Comparison of ENCODE assay signal across 9 mouse cellular contexts in genomic region chr3:68646387-68647130, GRCm38 (mm10). TPM values are rescaled to one million over a fixed set of nuclear protein-coding genes. Genes with fewer than 3 reads are reported as not detected.
DNase-seq lines count a peak whose midpoint lies in the region; ATAC-seq lines count a peak whose summit lies in the region.
"Had no signal": no experiment of that assay in that cellular context is flagged by ENCODE, and none has a peak within 500 bp of the region (broad histone marks: within the 10 kb centered on the region; RNA-seq: fewer than 3 reads in every experiment).

No protein-coding gene starts in this region.

- no peaks in the 10 kb centered on the region for H3K27me3 ChIP-seq in forebrain, embryonic 14.5 days (replicated peaks; ENCODE audit: control insufficient read depth, insufficient read depth, low read length)
- H3K27me3 ChIP-seq: embryonic facial prominence, embryonic 15.5 days had no signal

- 86% methylated on average over 6 of the region's 6 CpGs for WGBS in forebrain, embryonic 14.5 days

- no peak for ATAC-seq in forebrain, embryonic 14.5 days

- H3K9ac ChIP-seq in forebrain, embryonic 14.5 days (ENCODE audit: low read length), result no peak overlapping the region
- H3K9ac ChIP-seq: embryonic facial prominence, embryonic 15.5 days had no signal

- intact Hi-C loops in heart, postnatal 25 days (cut with DNase I), result loop anchor here (10.0 kb wide), 1 partner anchor 48 kb away; the partner anchor contains the start of gene Il12a

- no peaks in the 10 kb centered on the region for H3K9me3 ChIP-seq in forebrain, embryonic 14.5 days (replicated peaks; ENCODE audit: control insufficient read depth, low read length)
- H3K9me3 ChIP-seq: embryonic facial prominence, embryonic 15.5 days had no signal

- no peak overlapping the region for H3K4me2 ChIP-seq in forebrain, embryonic 14.5 days (ENCODE audit: low read length)
- H3K4me2 ChIP-seq: embryonic facial prominence, embryonic 15.5 days had no signal

- no peaks in the 10 kb centered on the region for H3K4me1 ChIP-seq in forebrain, embryonic 14.5 days (ENCODE audit: control insufficient read depth, insufficient read depth, low read length)
- H3K4me1 ChIP-seq: embryonic facial prominence, embryonic 15.5 days had no signal

- peak; percentile 18 to 40 for DNase-seq in heart, adult 18-20 months
- DNase-seq in heart, postnatal 25 days (ENCODE audit: low spot score), result no peak
- peak; percentile 14 for DNase-seq in urinary bladder, postnatal 14 days (ENCODE audit: low spot score)
- no peak for DNase-seq in urinary bladder, postnatal 4 days (ENCODE audit: low spot score in 2 of 2)
- DNase-seq in lung, postnatal 14 days, result peak; percentile 38
- DNase-seq in c-Kit-positive CD71-positive TER-119-positive erythroid progenitor cells, embryonic 14.5 days (ENCODE audit: low spot score), result no peak
- no peak for DNase-seq in forebrain, embryonic 14.5 days (ENCODE audit: low spot score)
- DNase-seq in cerebellum, adult 9-11 months, result no peak

- H3K27ac ChIP-seq in forebrain, embryonic 14.5 days (ENCODE audit: low read depth, low read length), result no peak overlapping the region
- H3K27ac ChIP-seq: embryonic facial prominence, embryonic 15.5 days had no signal

- H3K36me3 ChIP-seq in forebrain, embryonic 14.5 days (ENCODE audit: control insufficient read depth, insufficient read depth, low read length), result no peaks in the 10 kb centered on the region
- H3K36me3 ChIP-seq: embryonic facial prominence, embryonic 15.5 days had no signal

- no peak overlapping the region for H3K4me3 ChIP-seq in forebrain, embryonic 14.5 days (ENCODE audit: low read depth, low read length)
- H3K4me3 ChIP-seq: embryonic facial prominence, embryonic 15.5 days had no signal

RNA-seq across cellular contexts. Expression of gene Il12a, which starts 43.9 kb away (rescaled TPM):
- total RNA-seq in heart, adult 18-20 months (2021), result under 1 TPM in 1 of 2 experiments, not detected in 1; 0.82 TPM
- total RNA-seq in heart, postnatal 25 days (2021), result under 1 TPM in 1 of 2 experiments, not detected in 1; 0.39 TPM
- polyA plus RNA-seq in forebrain, embryonic 14.5 days (2014; fragmentation: Nextera tagmentation; extraction: Ambion mirVana), result 0.29 TPM in 1 of 2 replicates, not detected in the other

Comparison
In these comparisons a context has a peak if more than half of its experiments do, and no peak if none do; other contexts are left out.
1. DNase-seq: peak in heart, adult 18-20 months (2 of 2), urinary bladder, postnatal 14 days (single experiment) and lung, postnatal 14 days (single experiment); none in heart, postnatal 25 days (single experiment), urinary bladder, postnatal 4 days (0 of 2), c-Kit-positive CD71-positive TER-119-positive erythroid progenitor cells, embryonic 14.5 days (single experiment), forebrain, embryonic 14.5 days (single experiment) and cerebellum, adult 9-11 months (single experiment).